Mouse (Mus musculus): Measurements from ENCODE around the gene Cdkal1. TPM values are rescaled to one million over a fixed set of nuclear protein-coding genes. Genes with fewer than 3 reads are reported as not detected.
A peak's percentile ranks its signal among the peaks of the same experiment; 100 is the strongest.

Cdkal1 gene
- polyA plus RNA-seq, 1 experiment from 2014 or later: 15.1 TPM

- ChIA-PET POLR2A (no interaction called here), CTCF (no interaction called here)
- in situ Hi-C loops (cut with MboI; ENCODE audit: low pct_unique_long_range_greater_than_20kb): no loop called here
- no peak for TF ChIP-seq CTCF (IDR thresholded peaks at IDR 0.05)
- DNase-seq (ENCODE audit: low read depth, low spot score) (no peak), ATAC-seq (no peak)
- no peaks in the 10 kb centered on the region for H3K27me3 ChIP-seq
Observed at GRCm38 (mm10) chr13:29290569-29290968, 564.9 kb downstream of the Cdkal1 start.

- ATAC-seq: no peak
- ChIA-PET CTCF (no interaction called here), POLR2A (no interaction called here)
- in situ Hi-C loops (cut with MboI; ENCODE audit: low pct_unique_long_range_greater_than_20kb): no loop called here
- DNase-seq (ENCODE audit: low read depth, low spot score): no peak
- no peaks in the 10 kb centered on the region for H3K27me3 ChIP-seq
- TF ChIP-seq CTCF (IDR thresholded peaks at IDR 0.05): no peak
Observed at GRCm38 (mm10) chr13:29285058-29285457, 570.4 kb downstream of the Cdkal1 start.

- ChIA-PET CTCF (no interaction called here), POLR2A (no interaction called here)
- no peak for ATAC-seq
- DNase-seq (ENCODE audit: low read depth, low spot score): no peak
- in situ Hi-C loops (cut with MboI; ENCODE audit: low pct_unique_long_range_greater_than_20kb): no loop called here
- TF ChIP-seq CTCF (IDR thresholded peaks at IDR 0.05): no peak
- H3K27me3 ChIP-seq: no peaks in the 10 kb centered on the region
Observed at GRCm38 (mm10) chr13:29281556-29281955, 573.9 kb downstream of the Cdkal1 start.

GRCm38 (mm10) chr13:29278156-29278555 is 577.3 kb downstream of the Cdkal1 start:
- CTCF ChIA-PET: no interaction called here
- DNase-seq (ENCODE audit: low read depth, low spot score) (no peak), ATAC-seq (no peak)
- POLR2A ChIA-PET: interaction anchor here (0.7 kb wide), 1 partner anchor 14 kb away, joined by 3 read pairs; no protein-coding TSS in a partner anchor
- no peak for TF ChIP-seq CTCF (IDR thresholded peaks at IDR 0.05)
- in situ Hi-C loops (cut with MboI; ENCODE audit: low pct_unique_long_range_greater_than_20kb): no loop called here
- no peaks in the 10 kb centered on the region for H3K27me3 ChIP-seq

GRCm38 (mm10) chr13:29274296-29274695 is 581.2 kb downstream of the Cdkal1 start:
- TF ChIP-seq CTCF (IDR thresholded peaks at IDR 0.05): no peak
- in situ Hi-C loops (cut with MboI; ENCODE audit: low pct_unique_long_range_greater_than_20kb): no loop called here
- no peak for ATAC-seq
- ChIA-PET CTCF (no interaction called here), POLR2A (no interaction called here)
- no peak for DNase-seq (ENCODE audit: low read depth, low spot score)
- H3K27me3 ChIP-seq: no peaks in the 10 kb centered on the region

GRCm38 (mm10) chr13:29273693-29274221 is 581.7 kb downstream of the Cdkal1 start:
- DNase-seq (ENCODE audit: low read depth, low spot score) (no peak), ATAC-seq (no peak)
- ChIA-PET POLR2A (no interaction called here), CTCF (no interaction called here)
- TF ChIP-seq CTCF (IDR thresholded peaks at IDR 0.05): no peak
- no peaks in the 10 kb centered on the region for H3K27me3 ChIP-seq
- in situ Hi-C loops (cut with MboI; ENCODE audit: low pct_unique_long_range_greater_than_20kb): no loop called here

- ChIA-PET CTCF (no interaction called here), POLR2A (no interaction called here)
- no peaks in the 10 kb centered on the region for H3K27me3 ChIP-seq
- no peak for TF ChIP-seq CTCF (IDR thresholded peaks at IDR 0.05)
- no peak for DNase-seq (ENCODE audit: low read depth, low spot score)
- no peak for ATAC-seq
- in situ Hi-C loops (cut with MboI; ENCODE audit: low pct_unique_long_range_greater_than_20kb): no loop called here
Observed at GRCm38 (mm10) chr13:29271451-29271850, 584.0 kb downstream of the Cdkal1 start.

GRCm38 (mm10) chr13:29264015-29264711 is 591.3 kb downstream of the Cdkal1 start:
- in situ Hi-C loops (cut with MboI; ENCODE audit: low pct_unique_long_range_greater_than_20kb): no loop called here
- no peaks in the 10 kb centered on the region for H3K27me3 ChIP-seq
- ATAC-seq: no peak
- DNase-seq (ENCODE audit: low read depth, low spot score): no peak
- ChIA-PET POLR2A (interaction anchor here (0.7 kb wide), 1 partner anchor 12 kb away, joined by 4 read pairs; no protein-coding TSS in a partner anchor), CTCF (no interaction called here)
- TF ChIP-seq CTCF (IDR thresholded peaks at IDR 0.05): no peak

- no peaks in the 10 kb centered on the region for H3K27me3 ChIP-seq
- POLR2A ChIA-PET: no interaction called here
- in situ Hi-C loops (cut with MboI; ENCODE audit: low pct_unique_long_range_greater_than_20kb): no loop called here
- CTCF ChIA-PET: no interaction called here
- no peak for TF ChIP-seq CTCF (IDR thresholded peaks at IDR 0.05)
- ATAC-seq (no peak), DNase-seq (ENCODE audit: low read depth, low spot score) (no peak)
Observed at GRCm38 (mm10) chr13:29262164-29262563, 593.3 kb downstream of the Cdkal1 start.

- ChIA-PET CTCF (interaction anchor here (1.2 kb wide), 1 partner anchor 9 kb away, joined by 3 read pairs; no protein-coding TSS in a partner anchor), POLR2A (no interaction called here)
- TF ChIP-seq CTCF (IDR thresholded peaks at IDR 0.05): no peak
- ATAC-seq (no peak), DNase-seq (ENCODE audit: low read depth, low spot score) (no peak)
- H3K27me3 ChIP-seq: no peaks in the 10 kb centered on the region
- in situ Hi-C loops (cut with MboI; ENCODE audit: low pct_unique_long_range_greater_than_20kb): no loop called here
Observed at GRCm38 (mm10) chr13:29248535-29248934, 606.9 kb downstream of the Cdkal1 start.

GRCm38 (mm10) chr13:29247800-29248199 is 607.7 kb downstream of the Cdkal1 start:
- no peaks in the 10 kb centered on the region for H3K27me3 ChIP-seq
- POLR2A ChIA-PET: no interaction called here
- ATAC-seq (peak; percentile 79), DNase-seq (ENCODE audit: low read depth, low spot score) (no peak)
- TF ChIP-seq CTCF (IDR thresholded peaks at IDR 0.05): no peak
- in situ Hi-C loops (cut with MboI; ENCODE audit: low pct_unique_long_range_greater_than_20kb): no loop called here
- CTCF ChIA-PET: interaction anchor here (1.2 to 1.5 kb wide), 2 partner anchors 9 to 16 kb away, joined by 3 read pairs; no protein-coding TSS in a partner anchor

GRCm38 (mm10) chr13:29235065-29235464 is 620.4 kb downstream of the Cdkal1 start:
- POLR2A ChIA-PET: no interaction called here
- no peaks in the 10 kb centered on the region for H3K27me3 ChIP-seq
- CTCF ChIA-PET: no interaction called here
- DNase-seq (ENCODE audit: low read depth, low spot score): no peak
- ATAC-seq: no peak
- TF ChIP-seq CTCF (IDR thresholded peaks at IDR 0.05): no peak
- in situ Hi-C loops (cut with MboI; ENCODE audit: low pct_unique_long_range_greater_than_20kb): no loop called here
